Mouse (Mus musculus) liver, embryonic 15.5 days (tissue): ENCODE data around the gene Cdh7. TPM values are rescaled to one million over a fixed set of nuclear protein-coding genes. Genes with fewer than 3 reads are reported as not detected.
"Not testable (repeated sequence)": the region's sequence is repeated elsewhere in the genome, so short reads cannot be mapped to it uniquely, and the experiment has no call there.

Experiments
- ATAC-seq: fragments of 200-750 bp; cut with Nextera tagmentation; 2 replicates; pipeline ENCODE4 v1.8.0; 2017; ENCODE audit warnings: moderate number of reproducible peaks, mild to moderate bottlenecking, moderate library complexity; ENCODE audit not compliant: insufficient read depth
- H3K27ac ChIP-seq: fragments of 300-500 bp; sonication (generic); replicated peaks from 2 replicates; pipeline ENCODE4 v1.5.1; 2015; ENCODE audit warnings: mild to moderate bottlenecking, inconsistent platforms
- H3K27me3 ChIP-seq: fragments of 300-500 bp; sonication (generic); 2 replicates; pipeline ENCODE4 v1.6.1; 2015; ENCODE audit warnings: mild to moderate bottlenecking, inconsistent platforms
- H3K36me3 ChIP-seq: fragments of 300-500 bp; sonication (generic); replicated peaks from 2 replicates; pipeline ENCODE4 v1.6.1; 2015; ENCODE audit warnings: moderate library complexity, mild to moderate bottlenecking, inconsistent platforms
- H3K4me1 ChIP-seq: fragments of 300-500 bp; sonication (generic); replicated peaks from 2 replicates; pipeline ENCODE4 v1.6.1; 2015; ENCODE audit warnings: inconsistent platforms
- H3K4me2 ChIP-seq: fragments of 300-500 bp; sonication (generic); 2 replicates; pipeline ENCODE4 v1.6.1; 2015; ENCODE audit warnings: moderate library complexity, mild to moderate bottlenecking, inconsistent platforms
- H3K4me3 ChIP-seq: fragments of 300-500 bp; sonication (generic); replicated peaks from 2 replicates; pipeline ENCODE4 v1.5.1; 2015; ENCODE audit warnings: mild to moderate bottlenecking, inconsistent platforms
- H3K9ac ChIP-seq: fragments of 300-500 bp; sonication (generic); 2 replicates; pipeline ENCODE4 v1.6.1; 2015; ENCODE audit warnings: moderate library complexity, mild to moderate bottlenecking, inconsistent platforms
- H3K9me3 ChIP-seq: fragments of 300-500 bp; sonication (generic); replicated peaks from 2 replicates; pipeline ENCODE4 v1.6.1; 2016; ENCODE audit warnings: inconsistent platforms
- WGBS: fragments of 180-500 bp; shearing (Covaris S2); methylation state at CpG from one replicate; pipeline ENCODE4 v1.1.7; 2015; ENCODE audit warnings: mixed read lengths; ENCODE audit not compliant: insufficient replicate concordance; 5-methylcytosine and 5-hydroxymethylcytosine counted together
- polyA plus RNA-seq: library from polyadenylated mRNA; unstranded; fragments of >200 nt; fragmentation: Nextera tagmentation; extraction: Ambion mirVana; gene quantifications from 2 replicates; pipeline ENCODE4 v1.2.1, GENCODE M21; 2015

Cdh7 gene
- polyA plus RNA-seq, 1 experiment from 2014 or later: not detected

GRCm38 (mm10) chr1:110004451-110004850, 22.2 kb downstream of the Cdh7 start:
- no peak overlapping the region for H3K4me2 ChIP-seq
- H3K27me3 ChIP-seq: no peaks in the 10 kb centered on the region
- H3K36me3 ChIP-seq: no peaks in the 10 kb centered on the region
- H3K27ac ChIP-seq: no peak overlapping the region
- H3K4me1 ChIP-seq: no peaks in the 10 kb centered on the region
- H3K9me3 ChIP-seq: no peaks in the 10 kb centered on the region
- H3K9ac ChIP-seq: no peak overlapping the region
- ATAC-seq: no peak
- no peak overlapping the region for H3K4me3 ChIP-seq

DNA sequence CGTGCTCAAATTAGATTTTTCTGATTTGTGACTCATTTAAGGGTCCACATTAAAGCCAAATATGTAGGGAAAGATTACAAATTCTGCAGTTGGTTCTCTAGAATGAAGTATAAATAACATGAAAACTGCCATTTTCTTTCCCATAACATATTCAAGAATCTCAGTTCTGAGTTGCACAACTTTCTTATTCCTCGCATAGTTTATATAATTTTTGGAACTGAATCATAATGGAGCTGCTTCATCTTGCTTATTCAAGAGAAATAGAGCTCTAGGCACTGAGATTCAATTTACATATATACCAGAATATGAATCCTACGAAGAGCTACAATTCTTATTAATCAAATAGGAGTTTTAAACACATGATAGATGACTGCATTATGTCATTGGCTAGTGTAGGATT, 22.8 kb downstream of the Cdh7 start:
- Histone ChIP-seq H3K9ac (no peak overlapping the region), H3K4me3 (no peak overlapping the region), H3K27me3 (no peaks in the 10 kb centered on the region), H3K9me3 (no peaks in the 10 kb centered on the region), H3K36me3 (no peaks in the 10 kb centered on the region), H3K27ac (no peak overlapping the region), H3K4me2 (no peak overlapping the region), H3K4me1 (no peaks in the 10 kb centered on the region)
- WGBS: 56% methylated on average over 3 of the region's 3 CpGs
- ATAC-seq: no peak

DNA sequence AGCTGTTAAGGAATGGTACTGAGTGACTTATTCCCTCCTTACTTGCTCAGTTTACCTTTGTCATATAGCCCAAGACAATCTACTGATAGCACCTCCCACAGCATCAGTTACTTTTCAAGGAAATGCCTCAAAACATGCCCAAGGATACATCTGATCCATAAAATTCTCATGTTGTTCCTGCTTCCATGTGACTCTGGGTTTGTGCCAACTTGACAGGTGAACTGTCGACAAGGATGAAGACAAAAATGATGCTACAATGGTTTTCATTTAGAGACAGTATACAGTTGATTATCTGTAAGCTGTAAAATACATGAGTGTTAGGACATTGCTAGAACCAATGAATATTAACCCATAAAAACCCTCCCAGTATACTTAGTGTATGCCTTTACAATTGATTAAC, 29.9 kb downstream of the Cdh7 start:
- Histone ChIP-seq H3K4me3 (no peak overlapping the region), H3K4me1 (no peaks in the 10 kb centered on the region), H3K27me3 (no peaks in the 10 kb centered on the region), H3K36me3 (no peaks in the 10 kb centered on the region), H3K4me2 (no peak overlapping the region), H3K9ac (no peak overlapping the region), H3K9me3 (no peaks in the 10 kb centered on the region), H3K27ac (no peak overlapping the region)
- 59% methylated on average over 1 of the region's 1 CpGs for WGBS
- ATAC-seq: no peak

DNA sequence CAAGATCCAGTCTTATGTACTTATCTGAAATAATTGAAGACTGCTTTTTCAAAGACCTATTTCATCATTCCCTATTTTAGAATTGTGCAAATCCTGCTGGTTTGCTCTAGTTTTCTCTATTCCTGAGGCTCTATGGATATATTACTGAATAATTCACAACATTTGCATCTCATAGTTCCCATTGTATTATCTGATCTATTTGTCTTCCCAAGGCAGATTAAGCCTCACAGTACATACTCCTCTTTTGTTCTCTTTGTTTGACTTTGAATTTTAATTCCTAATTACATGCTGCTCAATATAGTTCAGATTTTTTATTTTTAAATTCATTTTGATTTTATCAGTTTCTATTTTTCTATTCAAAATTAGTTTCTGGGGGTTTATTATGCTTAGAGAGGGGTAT, 74.1 kb downstream of the Cdh7 start:
- no peak for ATAC-seq
- no peaks in the 10 kb centered on the region for H3K4me1 ChIP-seq
- no peaks in the 10 kb centered on the region for H3K9me3 ChIP-seq
- H3K4me2 ChIP-seq: no peak overlapping the region
- H3K27me3 ChIP-seq: no peaks in the 10 kb centered on the region
- no peak overlapping the region for H3K27ac ChIP-seq
- no peak overlapping the region for H3K9ac ChIP-seq
- H3K36me3 ChIP-seq: no peaks in the 10 kb centered on the region
- H3K4me3 ChIP-seq: no peak overlapping the region

DNA sequence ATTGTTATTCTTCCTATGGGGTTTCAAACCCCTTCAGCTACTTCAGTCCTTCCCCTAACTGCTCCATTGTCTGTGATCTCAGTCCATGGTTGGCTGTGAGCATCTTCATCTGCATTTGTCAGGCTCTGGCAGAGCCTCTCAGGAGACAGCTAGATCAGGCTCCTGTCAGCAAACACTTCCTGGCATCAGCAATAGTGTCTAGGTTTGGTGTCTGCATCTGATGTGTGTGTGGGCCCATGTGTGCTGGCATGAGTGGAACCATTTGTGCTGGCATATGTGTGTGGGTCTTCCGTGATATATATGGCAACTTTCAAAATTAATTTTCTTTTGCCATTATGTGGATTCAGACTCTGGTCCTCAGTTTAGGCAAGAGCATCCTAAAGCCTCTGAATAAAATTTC, 85.2 kb downstream of the Cdh7 start:
- Histone ChIP-seq H3K4me3 (no peak overlapping the region), H3K27ac (no peak overlapping the region), H3K36me3 (no peaks in the 10 kb centered on the region), H3K27me3 (no peaks in the 10 kb centered on the region), H3K4me2 (no peak overlapping the region), H3K9me3 (no peaks in the 10 kb centered on the region), H3K9ac (no peak overlapping the region), H3K4me1 (no peaks in the 10 kb centered on the region)
- ATAC-seq: no peak
- WGBS: 76% methylated on average over 1 of the region's 1 CpGs

DNA sequence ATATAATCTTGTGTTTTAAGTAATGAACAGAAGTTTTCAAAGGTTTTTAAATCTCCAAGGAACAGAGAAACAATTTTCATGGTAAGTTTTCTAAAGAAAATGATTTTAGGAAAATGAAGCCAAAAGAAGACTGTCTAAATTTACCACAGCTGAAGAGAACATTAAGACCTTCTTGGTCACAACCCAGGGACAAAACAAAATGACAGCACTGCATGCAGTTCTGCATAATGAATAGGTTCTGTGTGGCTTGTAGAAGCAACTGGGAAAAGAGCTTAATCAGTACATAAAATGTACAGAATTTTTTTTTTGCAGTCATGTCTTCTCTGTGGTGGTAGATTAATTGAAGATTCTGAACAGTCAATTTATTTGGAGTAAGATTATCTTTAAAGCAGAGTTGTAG, 96.2 kb downstream of the Cdh7 start:
- no peaks in the 10 kb centered on the region for H3K27me3 ChIP-seq
- H3K27ac ChIP-seq: no peak overlapping the region
- no peak overlapping the region for H3K4me3 ChIP-seq
- no peak overlapping the region for H3K4me2 ChIP-seq
- H3K9ac ChIP-seq: no peak overlapping the region
- ATAC-seq: no peak
- no peaks in the 10 kb centered on the region for H3K36me3 ChIP-seq
- H3K4me1 ChIP-seq: no peaks in the 10 kb centered on the region
- H3K9me3 ChIP-seq: no peaks in the 10 kb centered on the region

- H3K4me3 ChIP-seq: no peak overlapping the region
- H3K9ac ChIP-seq: no peak overlapping the region
- 37% methylated on average over 1 of the region's 1 CpGs for WGBS
- ATAC-seq: no peak
- H3K4me2 ChIP-seq: no peak overlapping the region
- no peaks in the 10 kb centered on the region for H3K4me1 ChIP-seq
- H3K9me3 ChIP-seq: no peaks in the 10 kb centered on the region
- H3K27me3 ChIP-seq: no peaks in the 10 kb centered on the region
- H3K36me3 ChIP-seq: no peaks in the 10 kb centered on the region
- no peak overlapping the region for H3K27ac ChIP-seq
Measured at GRCm38 (mm10) chr1:110118071-110118470, 135.8 kb downstream of the Cdh7 start.

- 46% methylated on average over 1 of the region's 1 CpGs for WGBS
- H3K4me3 ChIP-seq: no peak overlapping the region
- no peaks in the 10 kb centered on the region for H3K4me1 ChIP-seq
- ATAC-seq: no peak
- H3K36me3 ChIP-seq: no peaks in the 10 kb centered on the region
- no peak overlapping the region for H3K9ac ChIP-seq
- H3K4me2 ChIP-seq: no peak overlapping the region
- no peaks in the 10 kb centered on the region for H3K9me3 ChIP-seq
- no peak overlapping the region for H3K27ac ChIP-seq
- H3K27me3 ChIP-seq: no peaks in the 10 kb centered on the region
Measured at GRCm38 (mm10) chr1:110118862-110119261, 136.6 kb downstream of the Cdh7 start.

GRCm38 (mm10) chr1:110171459-110171858, 189.2 kb downstream of the Cdh7 start:
- not testable (repeated sequence) for H3K27me3 ChIP-seq, H3K9ac ChIP-seq, H3K27ac ChIP-seq, H3K4me2 ChIP-seq, H3K36me3 ChIP-seq, ATAC-seq, H3K4me3 ChIP-seq, H3K9me3 ChIP-seq, H3K4me1 ChIP-seq
- WGBS: 70% methylated on average over 6 of the region's 12 CpGs
